Mouse (Mus musculus) cerebellum, postnatal 25 days (tissue): ENCODE data around the gene Ckap4.

Experiments
- DNase-seq, 2 experiments: peaks; one replicate each; pipeline ENCODE4 v3.0.0; 2021; ENCODE audit warnings: mixed read lengths in 2 of 2

The Ckap4 gene

GRCm38 (mm10) chr10:84533912-84534671 lies at the start of gene Ckap4:
Gene Ckap4, minus strand, starts transcription at chr10:84534062.
- peak; percentile 63 to 79 for DNase-seq

- no peak for DNase-seq
These were observed 48.4 kb upstream of the Ckap4 start for GRCm38 (mm10) chr10:84582236-84582635.

DNA sequence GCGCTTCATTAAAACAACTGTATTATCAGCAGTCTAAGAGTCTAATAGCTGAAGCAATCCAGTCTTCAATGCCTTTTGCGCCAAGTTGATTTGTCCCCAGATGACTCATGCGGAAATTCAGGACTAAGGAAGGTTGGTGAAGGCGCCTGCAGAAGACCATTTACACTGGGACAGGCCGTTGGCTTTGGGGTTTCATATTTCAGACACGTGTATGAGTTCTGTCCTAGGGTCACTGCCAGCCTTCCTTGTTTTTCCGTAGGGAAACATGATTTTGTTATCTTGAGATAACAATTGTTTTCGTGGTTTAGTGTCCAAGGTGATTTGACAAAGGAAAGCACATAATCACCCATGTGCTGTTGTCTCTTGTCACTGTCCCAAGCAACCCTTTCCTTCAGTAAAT lies 47.3 kb upstream of the Ckap4 start:
- DNase-seq, result no peak

DNA sequence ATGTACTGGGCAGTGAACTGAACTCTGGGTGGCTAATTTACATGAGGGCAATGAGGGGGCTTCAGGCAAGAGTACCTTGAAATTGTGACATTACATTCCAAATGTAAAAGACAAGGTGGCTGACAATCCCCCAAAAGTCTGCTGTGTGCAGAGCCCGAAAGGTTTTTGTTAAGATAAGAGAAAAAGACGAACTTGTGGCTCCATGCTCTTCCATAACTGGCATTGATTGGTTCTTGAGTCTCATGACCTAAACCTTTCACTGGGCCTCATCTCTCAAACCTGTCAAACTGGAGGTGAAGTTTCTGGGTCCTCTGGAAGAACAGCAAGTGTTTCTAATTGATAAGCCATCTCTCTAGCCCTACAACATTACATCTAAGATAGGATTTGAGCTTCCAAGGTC lies 45.7 kb upstream of the Ckap4 start:
- DNase-seq, result no peak

DNA sequence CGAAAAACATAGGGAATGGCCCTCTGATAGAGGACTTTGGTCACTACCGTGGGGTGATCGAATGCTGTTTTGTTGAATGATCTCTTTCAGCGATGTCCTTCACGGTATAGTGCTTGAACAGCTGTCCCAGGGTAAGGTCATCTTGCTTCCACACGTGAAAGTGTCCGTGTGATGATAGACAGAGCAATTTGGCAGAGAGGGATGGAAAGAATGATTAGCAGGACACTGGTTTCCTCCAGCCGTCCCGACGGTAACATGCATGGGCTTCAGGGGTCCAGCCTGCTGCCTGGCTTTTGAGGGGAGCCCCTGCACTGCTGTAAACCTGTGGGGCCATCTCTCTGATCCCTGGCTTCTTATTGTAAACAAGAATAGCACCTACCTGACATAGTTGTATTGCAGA lies 44.9 kb upstream of the Ckap4 start:
- no peak for DNase-seq

GRCm38 (mm10) chr10:84577071-84577727 lies 43.3 kb upstream of the Ckap4 start:
- DNase-seq, result peak; percentile 81 to 86

DNA sequence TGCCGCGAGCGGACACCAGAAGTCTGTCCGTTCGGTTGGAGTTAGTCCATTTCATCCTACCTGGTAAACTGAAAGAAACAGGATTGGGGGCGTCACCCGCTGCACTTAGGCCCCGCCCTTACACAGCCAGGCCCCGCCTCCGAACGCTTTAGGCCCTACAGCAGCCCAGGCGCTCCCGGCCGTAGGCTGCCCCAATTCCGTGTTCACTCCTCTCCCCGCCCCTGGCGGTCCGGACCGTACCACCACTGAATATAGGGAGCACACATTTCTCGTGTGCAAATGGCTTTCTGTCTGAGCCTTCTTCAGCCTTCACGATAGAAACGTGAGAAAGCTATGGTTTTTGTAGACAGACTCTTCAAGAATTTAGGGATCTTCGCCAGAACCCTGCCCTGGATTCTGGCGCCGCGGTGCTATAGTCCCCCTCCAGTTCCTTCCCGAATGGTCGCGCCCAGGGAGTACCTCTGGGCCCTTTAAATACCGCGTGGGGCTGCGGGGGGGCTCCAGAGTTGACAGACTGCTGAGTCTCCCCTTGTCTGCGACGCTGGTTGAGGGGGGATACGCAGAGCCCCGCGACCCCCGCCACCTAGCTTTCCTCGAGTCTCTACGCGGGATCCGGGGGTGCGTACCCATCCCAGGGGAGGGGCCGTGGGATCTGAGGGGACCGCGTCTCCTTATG lies 42.7 kb upstream of the Ckap4 start, which contains the start of gene Tcp11l2:
Gene Tcp11l2 (plus strand): TSS at position 232 of the 676 bp plus-strand sequence.
- peak; percentile 95 to 96 for DNase-seq

DNA sequence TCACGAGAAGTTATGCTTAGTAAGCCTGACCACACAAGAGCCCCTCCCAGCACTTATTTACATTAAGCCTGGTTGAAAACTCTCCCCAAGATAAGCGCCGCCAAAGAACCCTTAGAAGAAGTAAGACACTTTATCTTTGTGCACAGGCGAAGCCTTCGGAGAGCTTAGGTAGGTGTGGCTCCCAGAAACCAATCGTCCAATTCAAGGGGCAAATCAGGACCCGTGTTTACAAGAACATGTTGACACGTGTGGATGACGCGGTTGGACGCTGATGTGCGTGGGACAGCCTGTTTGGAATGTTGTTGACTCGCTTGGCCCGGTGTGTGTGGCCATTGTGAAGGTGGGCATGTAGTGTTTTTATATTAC lies 42.1 kb upstream of the Ckap4 start:
- DNase-seq, result no peak

DNA sequence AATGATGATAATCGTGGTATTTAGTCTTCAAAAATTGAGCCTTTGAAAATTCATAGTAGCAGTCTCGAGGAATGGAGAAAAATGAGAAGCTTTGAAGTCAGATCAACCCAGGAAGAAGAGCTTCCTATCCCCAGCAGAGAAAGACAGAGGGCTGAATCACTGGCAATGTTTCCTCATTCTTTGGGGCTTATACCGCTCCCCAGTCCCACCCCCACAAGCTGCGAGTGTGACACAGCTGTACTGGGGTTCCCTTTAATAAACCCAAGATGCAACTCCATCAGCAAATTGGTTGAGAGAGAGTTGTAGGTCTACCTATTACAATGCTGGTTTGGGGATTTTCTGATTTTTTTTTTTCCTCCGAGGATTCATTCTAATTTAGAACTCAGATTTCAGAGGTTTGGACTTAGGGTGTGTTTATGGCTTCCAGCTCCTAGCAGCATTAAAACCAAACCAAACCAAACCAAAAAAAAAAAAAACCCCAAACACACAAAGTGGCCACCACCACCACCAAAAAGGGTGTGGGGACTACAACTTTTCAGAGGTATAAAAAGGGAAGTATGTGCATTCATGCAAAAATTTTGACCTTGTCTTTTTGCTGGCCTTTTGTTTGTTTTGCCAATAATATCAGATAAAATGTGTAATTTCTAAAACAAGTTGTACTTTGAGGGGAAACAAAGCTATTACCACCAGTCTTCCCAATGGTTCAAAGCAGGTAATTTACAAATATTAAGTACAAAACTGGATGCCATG lies 40.0 kb upstream of the Ckap4 start:
- DNase-seq, result no peak

GRCm38 (mm10) chr10:84571052-84571639 lies 37.3 kb upstream of the Ckap4 start:
- DNase-seq, result no peak

DNA sequence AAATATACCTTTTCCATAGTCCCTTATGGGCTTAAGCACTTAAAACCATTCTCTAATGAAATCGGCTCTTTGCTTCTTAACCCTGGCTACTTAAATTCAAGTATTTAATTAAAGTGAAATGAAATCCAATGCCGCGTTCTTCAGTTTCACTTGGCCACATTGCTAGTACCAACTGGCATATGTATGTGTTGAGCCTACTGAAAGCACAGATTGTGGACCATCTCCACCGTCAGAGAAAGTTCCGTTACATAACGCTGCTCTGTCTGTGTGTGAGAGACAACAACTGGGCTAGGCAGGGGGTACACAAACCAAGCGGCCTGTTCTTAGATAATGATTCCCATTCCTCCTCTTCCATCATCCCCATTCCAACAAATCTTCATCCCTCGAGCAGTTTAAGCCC lies 30.6 kb upstream of the Ckap4 start:
- no peak for DNase-seq

DNA sequence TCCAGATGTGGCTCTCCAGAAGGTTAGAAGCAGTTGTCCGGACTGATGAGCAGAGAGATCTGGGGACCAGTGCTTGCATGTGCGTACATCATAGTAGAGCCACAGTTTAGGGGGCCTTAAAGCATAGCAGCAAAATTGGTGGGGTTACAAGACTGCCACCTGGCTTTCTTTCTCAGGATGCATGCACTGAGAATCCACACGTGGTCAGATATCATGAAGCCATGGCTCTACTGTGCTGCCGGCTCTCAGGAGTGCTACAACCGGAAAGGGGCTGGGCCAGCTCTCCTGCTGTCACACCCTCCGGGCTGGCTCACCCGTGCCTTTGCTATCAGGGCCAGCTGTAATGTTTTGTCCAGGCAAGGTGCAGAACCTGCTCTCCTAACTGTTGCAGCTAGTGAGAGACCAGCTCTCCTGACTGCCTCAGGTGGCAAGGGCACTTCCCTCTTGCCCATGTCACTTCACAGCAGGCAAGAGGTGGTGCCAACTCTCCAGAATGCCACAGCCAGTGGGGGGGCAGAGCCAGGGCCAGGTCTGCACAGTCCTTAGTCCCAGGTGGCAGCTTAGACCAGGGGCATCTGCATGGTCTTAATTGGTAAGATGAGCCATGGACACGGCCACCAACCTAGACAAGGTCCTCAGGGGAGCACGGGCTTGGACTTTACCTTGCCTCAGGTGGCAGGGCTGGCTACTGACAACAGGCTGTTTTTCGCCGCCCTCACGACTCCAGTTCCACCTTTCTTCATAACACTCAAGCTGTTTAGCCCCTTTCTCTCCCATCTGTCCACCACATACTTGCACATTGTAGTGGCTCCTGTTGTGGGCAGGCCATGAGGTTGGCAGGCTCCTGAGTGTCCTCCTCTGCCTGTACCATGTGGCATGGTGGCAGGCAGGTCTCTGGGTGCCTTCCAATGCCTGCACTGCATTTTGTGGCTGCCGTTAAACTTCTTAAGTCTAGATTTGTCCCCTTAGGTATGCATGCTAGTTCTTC lies 29.0 kb upstream of the Ckap4 start:
- peak; percentile 90 for DNase-seq

DNA sequence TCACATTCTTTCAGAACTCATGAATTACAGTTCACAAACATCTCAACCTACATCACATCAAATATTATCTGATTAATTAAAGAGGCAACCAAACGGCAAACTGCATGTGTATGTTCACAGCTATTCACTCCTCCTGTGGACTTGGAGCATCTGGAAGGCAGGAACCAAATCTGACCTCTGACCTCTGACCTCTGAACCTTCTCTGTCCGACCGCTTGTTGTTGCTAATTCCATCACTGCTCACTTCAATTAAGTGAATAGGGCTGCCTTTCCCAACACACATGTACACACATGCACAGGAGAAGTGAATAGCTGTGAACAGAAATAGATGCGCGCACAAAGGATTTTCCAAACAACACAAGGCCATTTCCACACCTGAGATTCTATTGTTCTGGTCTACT lies 28.3 kb upstream of the Ckap4 start:
- no peak for DNase-seq

DNA sequence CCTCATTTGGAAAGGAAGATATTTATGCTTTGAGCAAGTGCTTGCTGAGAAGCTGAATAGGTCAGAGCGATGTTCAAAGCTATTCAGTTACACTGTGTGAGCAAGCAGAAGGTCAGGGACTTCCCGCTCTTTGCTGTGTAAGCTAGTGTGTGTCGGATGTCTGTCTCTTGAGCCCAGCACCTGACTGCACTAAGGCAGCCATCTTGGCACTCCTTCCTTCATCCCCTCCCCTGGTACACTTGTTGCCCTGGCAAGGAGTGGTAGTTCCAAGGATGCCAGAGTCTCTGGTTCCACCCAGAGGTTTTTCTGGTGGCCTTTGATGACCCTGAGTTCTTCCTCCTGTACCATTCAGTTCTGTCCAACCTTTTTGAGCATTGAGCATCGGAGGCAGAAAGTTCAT lies 26.1 kb upstream of the Ckap4 start:
- DNase-seq, result no peak

GRCm38 (mm10) chr10:84558511-84558910 lies 24.6 kb upstream of the Ckap4 start:
- no peak for DNase-seq

DNA sequence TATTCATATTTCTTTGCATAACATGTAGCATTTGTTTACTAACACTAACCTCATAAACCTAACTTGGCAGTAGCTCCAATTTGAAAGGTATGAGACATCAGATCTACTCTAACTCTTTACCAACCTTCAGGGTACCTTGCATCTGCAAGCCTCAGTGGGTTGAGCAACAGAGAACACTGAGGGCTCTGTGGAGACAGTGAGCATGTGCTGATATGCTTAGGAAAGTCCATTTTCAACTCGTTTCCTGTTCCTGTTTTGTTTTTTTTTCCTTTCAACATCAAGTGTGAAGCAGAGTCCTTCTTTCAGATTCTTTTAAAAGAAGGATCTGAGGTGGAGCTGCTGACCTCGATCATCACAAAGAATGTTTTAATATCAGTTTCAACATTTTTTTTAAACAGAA lies 22.3 kb upstream of the Ckap4 start:
- no peak for DNase-seq

- no peak for DNase-seq
These were observed 20.6 kb upstream of the Ckap4 start for GRCm38 (mm10) chr10:84554291-84555009.

- no peak for DNase-seq
These were observed 18.6 kb upstream of the Ckap4 start for GRCm38 (mm10) chr10:84552477-84552876.

GRCm38 (mm10) chr10:84551846-84552245 lies 18.0 kb upstream of the Ckap4 start:
- no peak for DNase-seq

- DNase-seq, result no peak
These were observed 16.0 kb upstream of the Ckap4 start for GRCm38 (mm10) chr10:84549920-84550293.
